Mouse (Mus musculus) liver, embryonic 14.5 days (tissue): ENCODE data around the gene Mical3. TPM values are rescaled to one million over a fixed set of nuclear protein-coding genes. Genes with fewer than 3 reads are reported as not detected.

Source experiments
- ATAC-seq: fragments of 200-750 bp; cut with Nextera tagmentation; 2 replicates; pipeline ENCODE4 v1.8.0; 2017; ENCODE audit warnings: moderate number of reproducible peaks, mild to moderate bottlenecking, moderate library complexity; ENCODE audit not compliant: insufficient read depth
- DNase-seq, 3 experiments: peaks; one replicate each; pipeline ENCODE4 v3.0.0-alpha.2; 2012 to 2013; ENCODE audit warnings: low read depth in 3 of 3, low spot score in 3 of 3
- H3K27ac ChIP-seq: fragments of 300-500 bp; sonication (generic); 2 replicates; pipeline ENCODE4 v1.5.1; 2014; ENCODE audit warnings: moderate library complexity, mild to moderate bottlenecking, control low read depth, inconsistent platforms
- H3K27me3 ChIP-seq: fragments of 300-500 bp; sonication (generic); 2 replicates; pipeline ENCODE4 v1.6.1; 2014; ENCODE audit warnings: mild to moderate bottlenecking, low read length, moderate library complexity; ENCODE audit not compliant: control insufficient read depth, insufficient read depth
- H3K36me3 ChIP-seq: fragments of 300-500 bp; sonication (generic); replicated peaks from 2 replicates; pipeline ENCODE4 v1.6.1; 2014; ENCODE audit warnings: low read depth; ENCODE audit not compliant: control insufficient read depth, insufficient read depth
- H3K4me1 ChIP-seq, 2 experiments: fragments of 200-500 bp in 1 of 2; fragments of 300-500 bp in 1 of 2; sonication (generic) in 1 of 2; replicated peaks; 2 replicates each; pipeline ENCODE4 v1.6.1; 2012 to 2014; ENCODE audit warnings: antibody characterized with exemption in 1 of 2, inconsistent platforms in 1 of 2, low read length in 1 of 2; ENCODE audit not compliant: control insufficient read depth in 2 of 2, insufficient read depth in 2 of 2
- H3K4me2 ChIP-seq: fragments of 300-500 bp; sonication (generic); 2 replicates; pipeline ENCODE4 v1.6.1; 2014; ENCODE audit warnings: low read depth, mild to moderate bottlenecking, control low read depth, moderate library complexity
- H3K4me3 ChIP-seq, 2 experiments: fragments of 200-500 bp in 1 of 2; fragments of 300-500 bp in 1 of 2; sonication (generic) in 1 of 2; 2 replicates each; pipeline ENCODE4 v1.5.1; 2012 to 2014; ENCODE audit warnings: low read depth in 2 of 2, low read length in 2 of 2, mild to moderate bottlenecking in 2 of 2, control low read depth in 1 of 2, inconsistent platforms in 1 of 2, moderate library complexity in 1 of 2; ENCODE audit not compliant: insufficient read depth in 1 of 2
- H3K9ac ChIP-seq: fragments of 300-500 bp; sonication (generic); replicated peaks from 2 replicates; pipeline ENCODE4 v1.6.1; 2014; ENCODE audit warnings: mild to moderate bottlenecking, control low read depth, moderate library complexity
- H3K9me3 ChIP-seq: fragments of 300-500 bp; sonication (generic); 2 replicates; pipeline ENCODE4 v1.6.1; 2016; ENCODE audit warnings: low read length, mixed read lengths; ENCODE audit not compliant: control insufficient read depth
- CTCF ChIP-seq: IDR thresholded peaks from 2 replicates; pipeline ENCODE4 v1.5.1; 2016; ENCODE audit warnings: antibody characterized with exemption, low read depth, control low read depth
- EP300 ChIP-seq: IDR thresholded peaks from 2 replicates; pipeline ENCODE4 v1.6.1; 2016; ENCODE audit warnings: antibody characterized with exemption, low read depth
- WGBS: fragments of 180-500 bp; shearing (Covaris S2); extraction: QIAGEN DNeasy Blood & Tissue Kit; methylation state at CpG from one replicate; pipeline ENCODE4 v1.1.7; 2014; ENCODE audit not compliant: insufficient replicate concordance; 5-methylcytosine and 5-hydroxymethylcytosine counted together
- polyA plus RNA-seq, 2 experiments: library from polyadenylated mRNA; depleted of rRNA in 1 of 2; stranded (reverse) in 1 of 2; unstranded in 1 of 2; fragments of >200 nt; fragmentation: Nextera tagmentation in 1 of 2; extraction: Ambion mirVana in 1 of 2; gene quantifications; 2 replicates each; pipeline versions ENCODE4 v1.2.1 to v1.2.3; 2012 to 2014

Mical3 gene
- polyA plus RNA-seq, 2 experiments: 8.1 to 9.4 TPM

- 35% methylated on average over 14 of the region's 14 CpGs for WGBS
- no peak for TF ChIP-seq EP300
- TF ChIP-seq CTCF: no peak
- Histone ChIP-seq H3K27me3 (no peaks in the 10 kb centered on the region; the same call in 1 of the 2 replicates), H3K4me2 (no peak overlapping the region), H3K36me3 (no peaks in the 10 kb centered on the region), H3K4me1 (peaks cover 0 to 10% of the 10 kb centered on the region in 2 experiments; a peak in 2 of 4 replicates), H3K4me3 (no peak overlapping the region), H3K27ac (no peak overlapping the region), H3K9ac (no peak overlapping the region), H3K9me3 (no peaks in the 10 kb centered on the region)
- DNase-seq: no peak
- no peak for ATAC-seq
These were observed 45.4 kb upstream of the Mical3 start for GRCm38 (mm10) chr6:121176011-121176730.

- Histone ChIP-seq H3K27me3 (no peaks in the 10 kb centered on the region; the same call in 1 of the 2 replicates), H3K9me3 (no peaks in the 10 kb centered on the region), H3K4me3 (no peak overlapping the region), H3K4me2 (no peak overlapping the region), H3K27ac (no peak overlapping the region), H3K36me3 (no peaks in the 10 kb centered on the region), H3K9ac (no peak overlapping the region), H3K4me1 (peaks cover 0 to 10% of the 10 kb centered on the region in 2 experiments; a peak in 2 of 4 replicates)
- 74% methylated on average over 6 of the region's 6 CpGs for WGBS
- no peak for DNase-seq
- no peak for TF ChIP-seq EP300
- TF ChIP-seq CTCF: no peak
- no peak for ATAC-seq
These were observed 44.0 kb upstream of the Mical3 start for GRCm38 (mm10) chr6:121174761-121175160.

GRCm38 (mm10) chr6:121173471-121173870 lies 42.7 kb upstream of the Mical3 start:
- no peak overlapping the region for H3K4me2 ChIP-seq

DNA sequence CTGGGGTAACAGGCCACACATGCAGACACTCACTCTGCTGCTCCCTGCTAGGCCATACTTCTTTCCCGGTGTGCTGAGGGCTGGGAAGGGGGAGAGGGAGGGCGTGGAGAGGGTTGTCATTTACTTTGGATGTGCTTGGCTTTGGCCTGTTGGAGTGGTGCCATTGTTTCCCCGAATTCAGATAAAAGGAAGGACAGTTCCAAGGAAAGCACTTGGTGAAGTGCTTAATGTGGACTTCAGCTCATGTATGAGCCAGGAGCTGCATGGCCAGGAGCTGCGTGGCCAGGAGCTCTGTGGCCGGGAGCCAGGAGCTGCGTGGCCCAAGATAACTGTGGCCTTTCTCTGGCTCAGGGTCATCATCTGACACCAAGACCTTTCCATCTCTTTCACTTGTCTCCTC lies 40.3 kb upstream of the Mical3 start:
- Histone ChIP-seq H3K4me2 (no peak overlapping the region), H3K9ac (no peak overlapping the region), H3K4me1 (peaks cover 0 to 4% of the 10 kb centered on the region in 2 experiments; a peak in 2 of 4 replicates), H3K36me3 (no peaks in the 10 kb centered on the region), H3K4me3 (no peak overlapping the region), H3K9me3 (no peaks in the 10 kb centered on the region), H3K27ac (no peak overlapping the region), H3K27me3 (no peaks in the 10 kb centered on the region; the same call in 1 of the 2 replicates)
- TF ChIP-seq CTCF: no peak
- TF ChIP-seq EP300: no peak
- WGBS: 69% methylated on average over 6 of the region's 6 CpGs
- DNase-seq: no peak
- no peak for ATAC-seq

More at GRCm38 (mm10) chr6:121173471-121173870, 42.7 kb upstream of the Mical3 start:
- no peaks in the 10 kb centered on the region for H3K36me3 ChIP-seq
- H3K4me3 ChIP-seq: no peak overlapping the region
- 50% methylated on average over 5 of the region's 5 CpGs for WGBS
- H3K9ac ChIP-seq: no peak overlapping the region
- DNase-seq (no peak), ATAC-seq (no peak)
- TF ChIP-seq EP300: no peak
- no peak for TF ChIP-seq CTCF
- H3K27ac ChIP-seq: no peak overlapping the region
- H3K4me1 ChIP-seq: peaks cover 0 to 10% of the 10 kb centered on the region in 2 experiments; a peak in 2 of 4 replicates
- no peaks in the 10 kb centered on the region; the same call in 1 of the 2 replicates for H3K27me3 ChIP-seq
- H3K9me3 ChIP-seq: no peaks in the 10 kb centered on the region

- 53% methylated on average over 7 of the region's 7 CpGs for WGBS
- TF ChIP-seq EP300 (no peak), CTCF (no peak)
- no peak overlapping the region for H3K4me3 ChIP-seq
- DNase-seq (no peak), ATAC-seq (no peak)
- no peak overlapping the region for H3K4me2 ChIP-seq
- no peaks in the 10 kb centered on the region for H3K9me3 ChIP-seq
- no peak overlapping the region for H3K9ac ChIP-seq
- no peaks in the 10 kb centered on the region for H3K27me3 ChIP-seq
- H3K27ac ChIP-seq: no peak overlapping the region
- H3K4me1 ChIP-seq: peaks cover 0 to 3% of the 10 kb centered on the region in 2 experiments; a peak in 2 of 4 replicates
- H3K36me3 ChIP-seq: no peaks in the 10 kb centered on the region
These were observed 36.7 kb upstream of the Mical3 start for GRCm38 (mm10) chr6:121167381-121167975.
